8 mouse cellular contexts compared by ENCODE assay signal in genomic region chr6:72598791-72599557, GRCm38 (mm10). TPM values are rescaled to one million over a fixed set of nuclear protein-coding genes. Genes with fewer than 3 reads are reported as not detected.
DNase-seq lines count a peak whose midpoint lies in the region; ATAC-seq and TF ChIP-seq lines count a peak whose summit lies in the region.

No protein-coding gene starts in this region.

- TF ChIP-seq CTCF in Patski (IDR thresholded peaks at IDR 0.05): no peak

- in situ Hi-C loops in Patski (cut with MboI; ENCODE audit: low pct_unique_long_range_greater_than_20kb): no loop called here

- peak; percentile 0 for ATAC-seq in Patski
- ATAC-seq in forebrain, embryonic 13.5 days: peak; percentile 37; the same call in 1 of the 2 replicates
- peak; percentile 34 for ATAC-seq in hindbrain, embryonic 16.5 days
- ATAC-seq in liver, embryonic 15.5 days (ENCODE audit: insufficient read depth): peak; percentile 14

- DNase-seq in layer of hippocampus, adult 9-11 months: peak; percentile 45
- no peak for DNase-seq in layer of hippocampus, adult 18-20 months (ENCODE audit: low spot score in 2 of 2)
- no peak for DNase-seq in Patski (ENCODE audit: low read depth, low spot score)
- peak; percentile 37 for DNase-seq in right cerebral cortex, postnatal 4 days
- DNase-seq in T-cell, adult 2 months (ENCODE audit: low spot score): no peak

- CTCF ChIA-PET in Patski (lab: Charles Lee): interaction anchor here (1.8 to 2.7 kb wide), 2 partner anchors 9 to 37 kb away, joined by 5 to 9 read pairs; no protein-coding TSS in a partner anchor

- peak overlapping the region; percentile 65 for H3K9ac ChIP-seq in forebrain, embryonic 13.5 days
- peak overlapping the region; percentile 69 for H3K9ac ChIP-seq in hindbrain, embryonic 16.5 days (ENCODE audit: low read depth, low read length)
- H3K9ac ChIP-seq in liver, embryonic 15.5 days: peak overlapping the region; percentile 65

- no peaks in the 10 kb centered on the region for H3K9me3 ChIP-seq in forebrain, embryonic 13.5 days (replicated peaks)
- no peaks in the 10 kb centered on the region for H3K9me3 ChIP-seq in hindbrain, embryonic 16.5 days (ENCODE audit: control insufficient read depth, low read length)
- H3K9me3 ChIP-seq in liver, embryonic 15.5 days (replicated peaks): no peaks in the 10 kb centered on the region

- 45% methylated on average over 12 of the region's 12 CpGs for WGBS in forebrain, embryonic 13.5 days
- 47% methylated on average over 12 of the region's 12 CpGs for WGBS in hindbrain, embryonic 16.5 days
- 28% methylated on average over 12 of the region's 12 CpGs for WGBS in liver, embryonic 15.5 days (ENCODE audit: insufficient replicate concordance)

- H3K27me3 ChIP-seq in Patski: no peaks in the 10 kb centered on the region
- H3K27me3 ChIP-seq in forebrain, embryonic 13.5 days: no peaks in the 10 kb centered on the region
- H3K27me3 ChIP-seq in hindbrain, embryonic 16.5 days (replicated peaks; ENCODE audit: control insufficient read depth, insufficient read depth, low read length): no peaks in the 10 kb centered on the region
- no peaks in the 10 kb centered on the region for H3K27me3 ChIP-seq in liver, embryonic 15.5 days

- peaks cover 21% of the 10 kb centered on the region for H3K4me1 ChIP-seq in forebrain, embryonic 13.5 days
- peaks cover 17% of the 10 kb centered on the region for H3K4me1 ChIP-seq in hindbrain, embryonic 16.5 days (ENCODE audit: control insufficient read depth, insufficient read depth, low read depth, low read length)
- H3K4me1 ChIP-seq in liver, embryonic 15.5 days (replicated peaks): peaks cover 29% of the 10 kb centered on the region

- H3K4me2 ChIP-seq in forebrain, embryonic 13.5 days: peak overlapping the region; percentile 74
- H3K4me2 ChIP-seq in hindbrain, embryonic 16.5 days (ENCODE audit: low read length): peak overlapping the region; percentile 87
- H3K4me2 ChIP-seq in liver, embryonic 15.5 days: peak overlapping the region; percentile 93

- peaks cover 6% of the 10 kb centered on the region; the same call in 1 of the 2 replicates for H3K36me3 ChIP-seq in forebrain, embryonic 13.5 days (ENCODE audit: poor library complexity, severe bottlenecking)
- H3K36me3 ChIP-seq in hindbrain, embryonic 16.5 days (ENCODE audit: control insufficient read depth, insufficient read depth, low read length): no peaks in the 10 kb centered on the region
- H3K36me3 ChIP-seq in liver, embryonic 15.5 days (replicated peaks): peaks cover 9% of the 10 kb centered on the region; the same call in 1 of the 2 replicates

- POLR2A ChIA-PET in Patski (lab: Charles Lee): interaction anchor here (1.2 to 2.0 kb wide), 3 partner anchors 9 to 17 kb away, joined by 4 to 8 read pairs (median 5); no protein-coding TSS in a partner anchor

- peak overlapping the region; percentile 45 for H3K27ac ChIP-seq in forebrain, embryonic 13.5 days
- H3K27ac ChIP-seq in hindbrain, embryonic 16.5 days (ENCODE audit: low read depth, low read length): peak overlapping the region; percentile 69
- peak overlapping the region; percentile 59 for H3K27ac ChIP-seq in liver, embryonic 15.5 days (replicated peaks)

- peak overlapping the region; percentile 51 for H3K4me3 ChIP-seq in forebrain, embryonic 13.5 days
- H3K4me3 ChIP-seq in hindbrain, embryonic 16.5 days (ENCODE audit: low read length): peak overlapping the region; percentile 59
- peak overlapping the region; percentile 68 for H3K4me3 ChIP-seq in liver, embryonic 15.5 days (replicated peaks)

RNA-seq across cellular contexts. Expression of gene Retsat, which starts 0.7 kb away (rescaled TPM):
- total RNA-seq in layer of hippocampus, adult 18-20 months (2021): 10 to 100 TPM; 64.3 to 76.9 TPM
- polyA plus RNA-seq in Patski (2021): 86.5 TPM
- polyA plus RNA-seq in forebrain, embryonic 13.5 days (2015; fragmentation: Nextera tagmentation; extraction: Ambion mirVana): 3.6 and 5.5 TPM in 2 replicates
- 7.0 and 8.4 TPM in 2 replicates for polyA plus RNA-seq in hindbrain, embryonic 16.5 days (2015; fragmentation: Nextera tagmentation; extraction: Ambion mirVana)
- polyA plus RNA-seq in liver, embryonic 15.5 days (2015; fragmentation: Nextera tagmentation; extraction: Ambion mirVana): 17.9 and 18.2 TPM in 2 replicates

RNA-seq across cellular contexts. Expression of gene Elmod3, which starts 0.8 kb away (rescaled TPM):
- 10 to 100 TPM; 24.5 to 24.8 TPM for total RNA-seq in layer of hippocampus, adult 18-20 months (2021)
- polyA plus RNA-seq in Patski (2021): 22.4 TPM
- 14.1 and 14.8 TPM in 2 replicates for polyA plus RNA-seq in forebrain, embryonic 13.5 days (2015; fragmentation: Nextera tagmentation; extraction: Ambion mirVana)
- polyA plus RNA-seq in hindbrain, embryonic 16.5 days (2015; fragmentation: Nextera tagmentation; extraction: Ambion mirVana): 17.3 and 18.7 TPM in 2 replicates
- 4.2 TPM in 2 replicates for polyA plus RNA-seq in liver, embryonic 15.5 days (2015; fragmentation: Nextera tagmentation; extraction: Ambion mirVana)

RNA-seq across cellular contexts. Expression of gene Tgoln1, which starts 17.8 kb away (rescaled TPM):
- 10 to 100 TPM; 95.0 to 98.9 TPM for total RNA-seq in layer of hippocampus, adult 18-20 months (2021)
- 119 TPM for polyA plus RNA-seq in Patski (2021)
- 28.8 and 32.0 TPM in 2 replicates for polyA plus RNA-seq in forebrain, embryonic 13.5 days (2015; fragmentation: Nextera tagmentation; extraction: Ambion mirVana)
- polyA plus RNA-seq in hindbrain, embryonic 16.5 days (2015; fragmentation: Nextera tagmentation; extraction: Ambion mirVana): 35.6 and 38.9 TPM in 2 replicates
- polyA plus RNA-seq in liver, embryonic 15.5 days (2015; fragmentation: Nextera tagmentation; extraction: Ambion mirVana): 13.1 and 14.9 TPM in 2 replicates

RNA-seq across cellular contexts. Expression of gene Capg, which starts 54.8 kb away (rescaled TPM):
- total RNA-seq in layer of hippocampus, adult 18-20 months (2021): 1 to 10 TPM; 3.9 to 5.0 TPM
- polyA plus RNA-seq in Patski (2021): 230 TPM
- 4.7 and 4.8 TPM in 2 replicates for polyA plus RNA-seq in forebrain, embryonic 13.5 days (2015; fragmentation: Nextera tagmentation; extraction: Ambion mirVana)
- polyA plus RNA-seq in hindbrain, embryonic 16.5 days (2015; fragmentation: Nextera tagmentation; extraction: Ambion mirVana): 9.0 and 10.2 TPM in 2 replicates
- polyA plus RNA-seq in liver, embryonic 15.5 days (2015; fragmentation: Nextera tagmentation; extraction: Ambion mirVana): 20.4 and 23.8 TPM in 2 replicates

Comparison
In these comparisons a context has a peak if more than half of its experiments do, and no peak if none do; other contexts are left out.
1. DNase-seq: peak in layer of hippocampus, adult 9-11 months (single experiment) and right cerebral cortex, postnatal 4 days (single experiment); none in layer of hippocampus, adult 18-20 months (0 of 2), Patski (single experiment) and T-cell, adult 2 months (single experiment).
2. Peak in every context shown above with its lines, with median percentiles within 50 percentile points of each other: ATAC-seq, H3K27ac ChIP-seq, H3K4me2 ChIP-seq, H3K4me3 ChIP-seq and H3K9ac ChIP-seq.